Comparison of ENCODE assay signal across 31 mouse cellular contexts in genomic region chr14:8449299-8449698, GRCm38 (mm10).
DNase-seq lines count a peak whose midpoint lies in the region; ATAC-seq and TF ChIP-seq lines count a peak whose summit lies in the region.
"Had no signal": no experiment of that assay in that cellular context is flagged by ENCODE, and none has a peak within 500 bp of the region (broad histone marks: within the 10 kb centered on the region; RNA-seq: fewer than 3 reads in every experiment).

No protein-coding gene starts in this region.

- H3K27me3 ChIP-seq in limb, embryonic 13.5 days, result no peaks in the 10 kb centered on the region
- H3K27me3 ChIP-seq in limb, embryonic 10.5 days (ENCODE audit: low read depth, poor library complexity, severe bottlenecking), result no peaks in the 10 kb centered on the region
- H3K27me3 ChIP-seq in limb, embryonic 14.5 days (ENCODE audit: control insufficient read depth, insufficient read depth, low read length), result no peaks in the 10 kb centered on the region
- no peaks in the 10 kb centered on the region for H3K27me3 ChIP-seq in liver, embryonic 14.5 days (ENCODE audit: control insufficient read depth, insufficient read depth, low read length)
- no peaks in the 10 kb centered on the region for H3K27me3 ChIP-seq in intestine, postnatal 0 days (replicated peaks; ENCODE audit: control insufficient read depth, insufficient read depth, low read length)
- H3K27me3 ChIP-seq: CH12.LX; embryonic facial prominence, embryonic 13.5 days; forebrain, embryonic 12.5 days; forebrain, embryonic 15.5 days; heart, embryonic 13.5 days; Patski had no signal

- no peaks in the 10 kb centered on the region for H3K36me3 ChIP-seq in limb, embryonic 13.5 days
- no peaks in the 10 kb centered on the region for H3K36me3 ChIP-seq in limb, embryonic 10.5 days
- H3K36me3 ChIP-seq in limb, embryonic 14.5 days (ENCODE audit: control insufficient read depth, insufficient read depth, low read length), result no peaks in the 10 kb centered on the region
- H3K36me3 ChIP-seq in liver, embryonic 14.5 days (replicated peaks; ENCODE audit: control insufficient read depth, insufficient read depth, low read depth), result no peaks in the 10 kb centered on the region
- no peaks in the 10 kb centered on the region for H3K36me3 ChIP-seq in intestine, postnatal 0 days (ENCODE audit: control insufficient read depth, insufficient read depth)
- H3K36me3 ChIP-seq: embryonic facial prominence, embryonic 10.5 days; embryonic facial prominence, embryonic 13.5 days; forebrain, embryonic 12.5 days; forebrain, embryonic 15.5 days; G1E; heart, embryonic 10.5 days; heart, embryonic 13.5 days had no signal

- ATAC-seq in limb, embryonic 13.5 days (ENCODE audit: low FRiP score, low read depth), result peak; percentile 40; the same call in 1 of the 2 replicates
- ATAC-seq in limb, embryonic 14.5 days (ENCODE audit: low FRiP score, low read depth), result peak; percentile 30; the same call in 1 of the 2 replicates
- peak; percentile 57 for ATAC-seq in liver, embryonic 14.5 days (ENCODE audit: insufficient read depth)
- peak; percentile 29; the same call in 1 of the 2 replicates for ATAC-seq in megakaryocyte progenitor cell, adult 5-6 weeks (replicated peaks; ENCODE audit: poor library complexity)
- no peak for ATAC-seq in intestine, postnatal 0 days
- ATAC-seq: forebrain, embryonic 15.5 days; Patski had no signal

- no peak overlapping the region for H3K4me3 ChIP-seq in limb, embryonic 13.5 days
- H3K4me3 ChIP-seq in limb, embryonic 10.5 days, result no peak overlapping the region
- no peak overlapping the region for H3K4me3 ChIP-seq in limb, embryonic 14.5 days (replicated peaks; ENCODE audit: low read length)
- no peak overlapping the region for H3K4me3 ChIP-seq in liver, embryonic 14.5 days (ENCODE audit: insufficient read depth in 1 of 2, low read depth in 2 of 2, low read length in 2 of 2)
- no peak overlapping the region for H3K4me3 ChIP-seq in intestine, postnatal 0 days (ENCODE audit: low read depth, low read length)
- H3K4me3 ChIP-seq: embryonic facial prominence, embryonic 10.5 days; embryonic facial prominence, embryonic 13.5 days; erythroblast, embryonic 14.5 days; forebrain, embryonic 12.5 days; forebrain, embryonic 15.5 days; heart, adult 2 months; heart, embryonic 10.5 days; heart, embryonic 13.5 days had no signal

- H3K4me1 ChIP-seq in limb, embryonic 13.5 days, result no peaks in the 10 kb centered on the region
- no peaks in the 10 kb centered on the region for H3K4me1 ChIP-seq in limb, embryonic 10.5 days
- no peaks in the 10 kb centered on the region for H3K4me1 ChIP-seq in limb, embryonic 14.5 days (ENCODE audit: control insufficient read depth, insufficient read depth, low read length)
- peaks cover 0 to 19% of the 10 kb centered on the region in 2 experiments; a peak in 3 of 4 replicates for H3K4me1 ChIP-seq in liver, embryonic 14.5 days (replicated peaks; ENCODE audit: control insufficient read depth in 2 of 2, insufficient read depth in 2 of 2, low read length in 1 of 2)
- no peaks in the 10 kb centered on the region for H3K4me1 ChIP-seq in intestine, postnatal 0 days (replicated peaks; ENCODE audit: control insufficient read depth, insufficient read depth, low read length)
- H3K4me1 ChIP-seq: embryonic facial prominence, embryonic 10.5 days; embryonic facial prominence, embryonic 13.5 days; forebrain, embryonic 12.5 days; forebrain, embryonic 15.5 days; heart, embryonic 10.5 days had no signal

- H3K9me3 ChIP-seq in limb, embryonic 13.5 days, result no peaks in the 10 kb centered on the region
- no peaks in the 10 kb centered on the region for H3K9me3 ChIP-seq in limb, embryonic 10.5 days (replicated peaks)
- H3K9me3 ChIP-seq in limb, embryonic 14.5 days (ENCODE audit: control insufficient read depth, low read length), result no peaks in the 10 kb centered on the region
- H3K9me3 ChIP-seq in liver, embryonic 14.5 days (ENCODE audit: control insufficient read depth, low read length), result no peaks in the 10 kb centered on the region
- H3K9me3 ChIP-seq in intestine, postnatal 0 days (ENCODE audit: control insufficient read depth), result no peaks in the 10 kb centered on the region
- H3K9me3 ChIP-seq: embryonic facial prominence, embryonic 10.5 days; embryonic facial prominence, embryonic 13.5 days; forebrain, embryonic 12.5 days; forebrain, embryonic 15.5 days; G1E; heart, embryonic 10.5 days; heart, embryonic 13.5 days had no signal

- H3K9ac ChIP-seq in limb, embryonic 13.5 days, result no peak overlapping the region
- H3K9ac ChIP-seq in limb, embryonic 14.5 days (ENCODE audit: low read depth, low read length, severe bottlenecking), result no peak overlapping the region
- H3K9ac ChIP-seq in liver, embryonic 14.5 days (replicated peaks), result no peak overlapping the region
- H3K9ac ChIP-seq in intestine, postnatal 0 days (ENCODE audit: low read depth, low read length), result no peak overlapping the region
- H3K9ac ChIP-seq: embryonic facial prominence, embryonic 13.5 days; forebrain, embryonic 12.5 days; forebrain, embryonic 15.5 days; heart, embryonic 13.5 days; hindbrain, embryonic 14.5 days had no signal

- no peak for TF ChIP-seq CTCF in liver, embryonic 14.5 days (IDR thresholded peaks at IDR 0.05; ENCODE audit: low read depth)
- no peak for TF ChIP-seq CTCF in intestine, postnatal 0 days (IDR thresholded peaks at IDR 0.05; ENCODE audit: low read depth)

- H3K27ac ChIP-seq in limb, embryonic 13.5 days, result no peak overlapping the region
- H3K27ac ChIP-seq in limb, embryonic 10.5 days, result no peak overlapping the region
- no peak overlapping the region for H3K27ac ChIP-seq in limb, embryonic 14.5 days (replicated peaks; ENCODE audit: low read depth, low read length)
- no peak overlapping the region for H3K27ac ChIP-seq in liver, embryonic 14.5 days
- no peak overlapping the region for H3K27ac ChIP-seq in intestine, postnatal 0 days (ENCODE audit: low read depth, low read length)
- H3K27ac ChIP-seq: embryonic facial prominence, embryonic 10.5 days; embryonic facial prominence, embryonic 13.5 days; forebrain, embryonic 12.5 days; forebrain, embryonic 15.5 days; heart, adult 2 months; heart, embryonic 10.5 days; heart, embryonic 13.5 days; hindbrain, embryonic 14.5 days had no signal

- peak; percentile 27; the same call in 1 of the 2 replicates for TF ChIP-seq EP300 in liver, embryonic 14.5 days (IDR thresholded peaks at IDR 0.05; ENCODE audit: low read depth)

- no peak for DNase-seq in limb, embryonic 10.5 days (ENCODE audit: low spot score)
- no peak for DNase-seq in limb, embryonic 14.5 days (ENCODE audit: low spot score)
- no peak for DNase-seq in liver, embryonic 14.5 days (ENCODE audit: low read depth in 3 of 3, low spot score in 3 of 3)
- DNase-seq in left cerebral cortex, adult 18-20 months (ENCODE audit: low spot score in 2 of 2), result no peak
- DNase-seq: adrenal gland, postnatal 10 days; adrenal gland, postnatal 36 days; B cell, adult 2 months; cerebellum, adult 11 months; cerebellum, adult 2 months; cerebellum, postnatal 10 days; cerebellum, postnatal 36 days; embryo, embryonic 11 days; gastrocnemius, postnatal 10 days; gastrocnemius, postnatal 36 days; heart, adult 2 months; heart, postnatal 14 days; heart, postnatal 4 days had no signal

- no peak for TF ChIP-seq POLR2A in limb, embryonic 14.5 days (IDR thresholded peaks at IDR 0.05; ENCODE audit: borderline replicate concordance, extremely low read depth, insufficient read depth, insufficient read length)

- H3K4me2 ChIP-seq in limb, embryonic 13.5 days (replicated peaks), result no peak overlapping the region
- no peak overlapping the region for H3K4me2 ChIP-seq in limb, embryonic 14.5 days (replicated peaks; ENCODE audit: low read depth, low read length, severe bottlenecking)
- no peak overlapping the region for H3K4me2 ChIP-seq in liver, embryonic 14.5 days (ENCODE audit: low read depth)
- H3K4me2 ChIP-seq in intestine, postnatal 0 days (replicated peaks; ENCODE audit: low read depth), result no peak overlapping the region
- H3K4me2 ChIP-seq: embryonic facial prominence, embryonic 13.5 days; forebrain, embryonic 12.5 days; forebrain, embryonic 15.5 days; heart, embryonic 13.5 days; hindbrain, embryonic 14.5 days had no signal
